Mouse (Mus musculus): ENCODE results near the gene Dmxl2.

DNA sequence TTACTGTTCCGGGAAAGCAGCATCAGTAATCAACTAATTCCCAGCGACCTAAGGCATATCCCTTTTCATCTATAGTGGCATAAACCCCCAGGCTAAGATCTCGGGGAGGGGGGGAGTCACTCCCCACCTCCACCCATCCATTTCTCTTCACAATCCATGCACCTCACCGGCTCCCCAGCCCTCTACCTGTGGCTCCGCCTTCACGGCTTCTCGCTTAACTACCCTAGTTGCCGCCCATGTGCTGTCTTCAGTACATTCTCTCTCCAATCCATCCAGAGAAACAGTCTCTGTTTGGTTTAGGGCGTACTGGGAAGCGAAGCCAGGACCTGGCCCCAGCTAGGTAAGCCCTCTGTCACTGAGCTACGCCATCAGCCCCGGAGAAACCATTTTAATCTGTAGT lies 1.4 kb upstream of the Dmxl2 start:
- no peak for TF ChIP-seq MYB (IDR thresholded peaks at IDR 0.05; ENCODE audit: low read depth, low read length)
- TF ChIP-seq POLR2A (IDR thresholded peaks at IDR 0.05; ENCODE audit: control insufficient read depth in 1 of 2, insufficient read depth in 1 of 2, low read depth in 1 of 2, low read length in 2 of 2, poor library complexity in 1 of 2) = no peak
- no peak for TF ChIP-seq TAL1 (IDR thresholded peaks at IDR 0.05; ENCODE audit: low read length)
- TF ChIP-seq CTCF (IDR thresholded peaks at IDR 0.05 in 2 of 3, conservative IDR thresholded peaks at IDR 0.05 in 1 of 3; ENCODE audit: control insufficient read depth in 1 of 3, insufficient read depth in 1 of 3, low read depth in 2 of 3, low read length in 3 of 3, poor library complexity in 1 of 3, severe bottlenecking in 1 of 3) = no peak
- no peak for TF ChIP-seq MXI1 (IDR thresholded peaks at IDR 0.05; ENCODE audit: low read depth, low read length)
- TF ChIP-seq USF1 (IDR thresholded peaks at IDR 0.05; ENCODE audit: low read depth, low read length) = no peak
- TF ChIP-seq POLR2AphosphoS5 (IDR thresholded peaks at IDR 0.05; ENCODE audit: borderline replicate concordance, low read depth, low read length) = no peak
- TF ChIP-seq SMC3 (IDR thresholded peaks at IDR 0.05; ENCODE audit: low read depth, low read length) = no peak
- no peak for TF ChIP-seq EP300 (IDR thresholded peaks at IDR 0.05; ENCODE audit: low read depth in 1 of 2, low read length in 2 of 2)
- TF ChIP-seq NRF1 (IDR thresholded peaks at IDR 0.05; ENCODE audit: insufficient read depth, low read depth, low read length, poor library complexity, severe bottlenecking) = no peak
- no peak for TF ChIP-seq CHD1 (IDR thresholded peaks at IDR 0.05; ENCODE audit: low read depth, low read length)
- TF ChIP-seq ZC3H11A (IDR thresholded peaks at IDR 0.05; ENCODE audit: low read depth, low read length) = no peak

Data from MEL (cell line).